Mouse (Mus musculus) WW6 (cell line): Measurements from ENCODE around the gene Tmem43.

ENCODE experiments used
- DNase-seq: peaks from one replicate; pipeline ENCODE4 v3.0.0-alpha.2; 2013; ENCODE audit warnings: low read depth, low spot score

The Tmem43 gene

DNA sequence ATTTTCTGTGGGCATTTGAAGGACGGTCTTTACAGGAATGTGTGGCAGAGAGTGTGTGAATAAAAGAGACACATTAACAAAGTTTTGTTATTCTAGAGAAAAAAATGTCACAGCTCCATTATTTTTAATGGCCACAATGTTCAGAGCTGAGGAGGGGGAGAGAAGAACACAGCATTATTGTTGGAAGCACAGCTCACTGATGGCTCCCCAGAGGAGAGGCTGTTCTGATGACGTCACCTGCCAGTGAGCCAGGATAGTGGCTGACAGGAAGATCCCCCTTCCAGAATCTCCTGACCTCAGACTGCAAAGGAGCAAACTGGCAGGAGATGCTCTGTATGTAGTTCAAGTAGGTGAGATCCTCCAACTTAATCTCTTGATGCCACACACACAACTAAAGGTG is 60.3 kb downstream of the Tmem43 start:
- no peak for DNase-seq

DNA sequence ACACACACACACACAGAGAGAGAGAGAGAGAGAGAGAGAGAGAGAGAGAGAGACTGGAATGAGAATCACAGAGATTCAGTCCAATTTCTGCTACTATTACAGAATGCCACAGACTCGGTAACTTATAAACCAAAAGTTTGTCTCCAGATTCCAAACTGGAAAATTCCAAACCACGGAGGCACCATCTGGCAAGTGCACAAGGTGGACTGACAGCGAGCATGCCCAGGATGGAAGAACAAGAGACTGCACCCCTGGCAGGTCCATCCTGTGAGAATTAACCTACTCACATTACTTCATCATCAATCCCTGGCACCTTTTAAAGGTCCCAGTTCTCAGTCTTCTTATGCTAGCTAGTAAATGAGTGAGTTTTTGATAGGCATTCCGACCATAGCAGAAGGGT is 60.8 kb downstream of the Tmem43 start:
- no peak for DNase-seq

DNA sequence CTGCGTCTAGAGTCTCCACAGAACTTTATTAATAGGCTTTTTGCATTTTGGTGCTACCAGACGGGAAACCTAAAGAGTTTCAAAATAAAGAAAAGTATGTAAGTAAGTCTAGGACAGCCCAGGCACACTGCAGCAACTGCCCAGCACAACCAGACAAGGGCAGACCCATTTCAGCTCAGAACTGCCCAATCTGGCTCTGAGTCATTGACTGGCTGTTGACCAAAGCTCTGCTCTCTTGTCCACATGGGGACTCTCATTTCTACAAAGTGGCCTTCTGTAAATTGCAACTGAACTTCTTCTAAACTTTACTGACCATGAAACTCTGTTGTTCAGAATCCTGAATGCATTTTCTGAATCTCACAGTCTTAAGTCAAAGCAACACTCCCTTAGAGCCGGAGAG is 61.7 kb downstream of the Tmem43 start:
- no peak for DNase-seq

DNA sequence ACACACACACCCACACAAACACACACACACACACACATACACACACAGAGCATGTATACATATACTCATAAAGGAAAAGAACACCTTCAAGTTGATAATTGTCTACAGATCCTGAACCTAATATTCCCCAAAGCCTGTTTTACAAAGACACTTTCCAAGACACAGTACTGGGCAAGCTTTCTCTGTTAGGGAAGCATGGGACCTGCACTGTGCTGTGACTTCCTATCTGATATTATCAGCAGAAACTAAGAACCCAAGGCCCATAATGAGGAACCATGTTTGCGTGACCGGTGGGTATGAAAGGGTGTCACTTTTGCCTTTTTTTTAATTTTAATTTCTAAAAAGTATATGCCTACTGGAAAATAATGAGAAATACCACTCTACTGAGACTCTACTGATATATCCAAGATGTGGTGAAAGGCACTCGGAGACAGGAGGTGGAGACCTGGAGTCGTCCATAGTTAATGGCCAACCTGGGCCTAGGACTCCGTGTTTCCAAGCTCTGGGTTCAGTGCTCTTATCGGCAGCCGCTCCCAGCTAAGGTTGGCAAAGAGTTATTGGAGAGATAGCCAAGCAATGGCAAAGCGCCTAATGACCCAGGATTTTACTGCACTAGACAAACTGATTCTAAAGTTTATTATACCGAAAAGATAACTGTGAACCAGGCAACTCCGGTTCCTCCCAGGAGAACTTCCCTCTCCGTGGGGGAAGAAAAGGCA is 62.7 kb downstream of the Tmem43 start:
- no peak for DNase-seq
